Mouse (Mus musculus) liver, adult 2 months (tissue): ENCODE measurements around the gene Mdm4. TPM values are rescaled to one million over a fixed set of nuclear protein-coding genes. Genes with fewer than 3 reads are reported as not detected.

ENCODE experiments used
- DNase-seq: peaks from one replicate; pipeline ENCODE4 v3.0.0-alpha.2; 2011; ENCODE audit warnings: low read depth, low spot score; ENCODE audit errors: extremely low read depth
- H3K27ac ChIP-seq: fragments of 200-500 bp; replicated peaks from 2 replicates; pipeline ENCODE4 v1.5.1; 2012; ENCODE audit warnings: low read depth, mild to moderate bottlenecking, control low read depth, inconsistent platforms, low read length; ENCODE audit not compliant: insufficient read depth
- H3K27me3 ChIP-seq: fragments of 200-500 bp; 2 replicates; pipeline ENCODE4 v1.6.1; 2012; ENCODE audit warnings: mild to moderate bottlenecking, moderate library complexity, low read length, inconsistent platforms; ENCODE audit not compliant: control insufficient read depth, insufficient read depth
- H3K36me3 ChIP-seq: fragments of 200-500 bp; 2 replicates; pipeline ENCODE4 v1.6.1; 2012; ENCODE audit warnings: low read length, inconsistent platforms; ENCODE audit not compliant: control insufficient read depth, insufficient read depth
- H3K4me1 ChIP-seq: fragments of 200-500 bp; 2 replicates; pipeline ENCODE4 v1.6.1; 2011; ENCODE audit warnings: low read length; ENCODE audit not compliant: control insufficient read depth, insufficient read depth
- H3K4me3 ChIP-seq: fragments of 200-500 bp; 2 replicates; pipeline ENCODE4 v1.5.1; 2011; ENCODE audit warnings: low read depth, mild to moderate bottlenecking, control low read depth, low read length, moderate library complexity; ENCODE audit not compliant: insufficient read depth
- H3K79me2 ChIP-seq: fragments of 200-500 bp; 2 replicates; pipeline ENCODE4 v1.6.1; 2012; ENCODE audit warnings: inconsistent platforms, mild to moderate bottlenecking, low read length, moderate library complexity; ENCODE audit not compliant: control insufficient read depth, insufficient read depth
- H3K9ac ChIP-seq: fragments of 200-500 bp; 2 replicates; pipeline ENCODE4 v1.6.1; 2012; ENCODE audit warnings: low read depth, mild to moderate bottlenecking, control low read depth, inconsistent platforms, low read length
- CTCF ChIP-seq: fragments of 200-500 bp; IDR thresholded peaks from 2 replicates; pipeline ENCODE4 v1.5.1; 2011; ENCODE audit warnings: low read depth, low read length, control low read depth
- POLR2A ChIP-seq: fragments of 200-500 bp; IDR thresholded peaks from 2 replicates; pipeline ENCODE4 v1.6.1; 2011; ENCODE audit warnings: low read length, control low read depth; ENCODE audit not compliant: insufficient read depth; ENCODE audit errors: extremely low read depth
- WGBS: fragments of 180-500 bp; shearing (Covaris S2); methylation state at CpG from one replicate; pipeline ENCODE4 v1.1.7; 2018; 5-methylcytosine and 5-hydroxymethylcytosine counted together
- polyA plus RNA-seq: library from polyadenylated mRNA; depleted of rRNA; stranded (reverse); fragments of >200 nt; gene quantifications from 2 replicates; pipeline ENCODE4 v1.2.3, GENCODE M21; 2012
- total RNA-seq: library from RNA; depleted of rRNA; stranded (reverse); fragments of >200 nt; gene quantifications from 2 replicates; pipeline ENCODE4 v1.2.3, GENCODE M21; 2014

The Mdm4 gene
- total and polyA plus RNA-seq, 2 experiments = 14.3 to 41.8 TPM

GRCm38 (mm10) chr1:133059592-133059991 lies 29.2 kb upstream of the Mdm4 start:
- H3K27ac ChIP-seq = no peak overlapping the region
- no peaks in the 10 kb centered on the region for H3K36me3 ChIP-seq
- no peak for DNase-seq
- H3K4me1 ChIP-seq = peaks cover 2% of the 10 kb centered on the region
- no peaks in the 10 kb centered on the region for H3K27me3 ChIP-seq
- no peaks in the 10 kb centered on the region; the same call in 1 of the 2 replicates for H3K79me2 ChIP-seq
- TF ChIP-seq CTCF (no peak), POLR2A (no peak)
- H3K9ac ChIP-seq = no peak overlapping the region
- no peak overlapping the region for H3K4me3 ChIP-seq
- 89% methylated on average over 2 of the region's 2 CpGs for WGBS

DNA sequence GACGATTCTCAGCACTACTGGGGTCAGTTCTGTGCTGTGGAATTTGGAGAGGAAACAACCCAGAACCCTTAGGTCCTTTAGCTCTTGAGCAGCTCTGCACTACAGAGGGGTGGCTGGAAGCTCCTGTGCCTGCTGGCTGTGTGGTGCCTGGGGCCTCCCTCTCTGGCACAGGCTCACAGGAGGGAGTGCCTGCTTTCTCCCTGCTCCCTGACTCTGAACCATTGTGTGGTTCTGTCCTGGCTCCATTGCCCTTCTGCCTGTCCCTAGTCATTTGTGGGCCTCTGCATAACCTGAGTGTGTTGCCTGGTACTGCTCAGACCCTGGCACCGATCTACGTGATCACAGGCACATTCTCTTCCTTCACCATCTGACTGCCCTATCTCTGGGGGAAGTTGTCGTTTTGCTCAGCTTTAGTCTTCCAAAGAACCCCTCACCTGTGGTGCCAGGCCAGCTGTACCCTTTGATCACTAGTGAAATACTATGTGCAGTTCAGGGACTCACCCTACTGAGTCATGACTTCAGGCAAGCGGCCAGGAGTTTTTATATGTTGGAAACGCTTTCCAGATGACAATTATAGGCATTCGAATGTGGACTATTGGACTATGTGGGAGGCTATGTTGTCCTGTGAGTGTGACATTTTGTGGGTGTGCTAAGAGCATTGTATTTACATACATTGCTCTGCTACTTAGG lies 27.1 kb upstream of the Mdm4 start:
- H3K79me2 ChIP-seq = peaks cover 2% of the 10 kb centered on the region; the same call in 1 of the 2 replicates
- TF ChIP-seq CTCF (no peak), POLR2A (no peak)
- WGBS = 18% methylated on average over 7 of the region's 7 CpGs
- H3K36me3 ChIP-seq = no peaks in the 10 kb centered on the region
- no peak overlapping the region for H3K4me3 ChIP-seq
- peaks cover 2% of the 10 kb centered on the region for H3K4me1 ChIP-seq
- no peak overlapping the region for H3K27ac ChIP-seq
- H3K27me3 ChIP-seq = no peaks in the 10 kb centered on the region
- DNase-seq = no peak
- no peak overlapping the region for H3K9ac ChIP-seq

GRCm38 (mm10) chr1:133054326-133054725 lies 24.0 kb upstream of the Mdm4 start:
- Histone ChIP-seq H3K4me3 (no peak overlapping the region), H3K9ac (no peak overlapping the region), H3K36me3 (no peaks in the 10 kb centered on the region), H3K27me3 (no peaks in the 10 kb centered on the region), H3K79me2 (peaks cover 2% of the 10 kb centered on the region; the same call in 1 of the 2 replicates), H3K27ac (no peak overlapping the region), H3K4me1 (peaks cover 2% of the 10 kb centered on the region)
- 77% methylated on average over 8 of the region's 8 CpGs for WGBS
- no peak for DNase-seq
- TF ChIP-seq POLR2A = no peak
- no peak for TF ChIP-seq CTCF

DNA sequence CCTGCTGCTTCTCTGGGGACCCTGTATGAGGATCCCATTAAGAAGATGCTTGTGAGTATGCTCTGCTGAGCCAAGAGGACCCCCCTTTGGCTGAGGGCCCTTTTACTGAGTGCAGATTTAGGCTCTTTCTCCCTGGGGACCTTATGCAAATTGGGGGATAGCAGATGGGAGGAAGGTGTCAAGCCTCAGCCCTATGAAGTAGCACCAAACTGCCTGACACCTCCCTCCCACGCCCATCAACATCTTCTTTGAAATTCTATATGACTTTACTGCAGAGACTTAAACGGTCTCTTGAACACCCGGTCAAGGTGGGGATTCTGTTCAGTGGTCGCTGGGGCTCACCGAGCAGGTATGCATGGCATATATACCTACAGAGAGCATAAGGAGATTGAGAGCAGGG lies 22.7 kb upstream of the Mdm4 start:
- no peak for DNase-seq
- Histone ChIP-seq H3K4me3 (no peak overlapping the region), H3K36me3 (no peaks in the 10 kb centered on the region), H3K79me2 (peaks cover 2% of the 10 kb centered on the region; the same call in 1 of the 2 replicates), H3K4me1 (peaks cover 2% of the 10 kb centered on the region), H3K27ac (0 out of 2 replicates have a peak overlapping the region, but pooled peaks have one; percentile 2), H3K9ac (no peak overlapping the region), H3K27me3 (no peaks in the 10 kb centered on the region)
- TF ChIP-seq POLR2A = no peak
- TF ChIP-seq CTCF = no peak
- 75% methylated on average over 5 of the region's 5 CpGs for WGBS

DNA sequence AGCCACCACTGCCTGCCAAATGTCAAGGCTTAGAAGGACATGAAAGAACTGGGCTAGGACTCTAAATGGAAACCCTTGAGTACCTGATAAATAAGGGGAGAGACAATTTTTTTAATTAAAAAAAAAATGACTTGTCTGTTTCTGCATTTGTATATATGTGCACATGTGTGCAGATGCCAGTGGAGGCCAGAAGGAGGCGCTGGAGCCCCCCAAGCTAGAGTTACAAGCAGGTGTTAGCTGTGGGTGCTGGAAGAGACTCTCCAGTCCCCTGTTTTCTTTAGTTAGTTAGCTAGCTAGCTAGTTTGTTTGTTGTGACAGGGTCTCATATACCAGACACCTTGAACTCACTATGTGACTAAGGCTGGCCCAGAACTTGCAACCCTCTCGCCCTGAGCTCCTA lies 21.5 kb upstream of the Mdm4 start:
- Histone ChIP-seq H3K27ac (no peak overlapping the region), H3K4me3 (no peak overlapping the region), H3K27me3 (no peaks in the 10 kb centered on the region), H3K9ac (no peak overlapping the region), H3K36me3 (no peaks in the 10 kb centered on the region), H3K4me1 (peaks cover 2% of the 10 kb centered on the region; the same call in 1 of the 2 replicates), H3K79me2 (peaks cover 2% of the 10 kb centered on the region; the same call in 1 of the 2 replicates)
- WGBS = 91% methylated on average over 2 of the region's 2 CpGs
- TF ChIP-seq CTCF (no peak), POLR2A (no peak)
- DNase-seq = no peak

GRCm38 (mm10) chr1:133050001-133050431 lies 19.7 kb upstream of the Mdm4 start:
- WGBS = 56% methylated on average over 11 of the region's 11 CpGs
- H3K4me1 ChIP-seq = peaks cover 6% of the 10 kb centered on the region
- TF ChIP-seq CTCF (no peak), POLR2A (no peak)
- no peaks in the 10 kb centered on the region for H3K27me3 ChIP-seq
- H3K79me2 ChIP-seq = peaks cover 2% of the 10 kb centered on the region; the same call in 1 of the 2 replicates
- H3K36me3 ChIP-seq = no peaks in the 10 kb centered on the region
- DNase-seq = no peak
- no peak overlapping the region for H3K4me3 ChIP-seq
- H3K27ac ChIP-seq = no peak overlapping the region
- H3K9ac ChIP-seq = no peak overlapping the region
